Mouse (Mus musculus) kidney, embryonic 16.5 days (tissue): ENCODE measurements around the gene Car7. TPM values are rescaled to one million over a fixed set of nuclear protein-coding genes. Genes with fewer than 3 reads are reported as not detected.

Source experiments
- ATAC-seq: fragments of 200-750 bp; cut with Nextera tagmentation; 2 replicates; pipeline ENCODE4 v1.8.0; 2017; ENCODE audit warnings: moderate TSS enrichment; ENCODE audit not compliant: low FRiP score, low TSS enrichment
- H3K27ac ChIP-seq: fragments of 300-500 bp; sonication (generic); 2 replicates; pipeline ENCODE4 v1.5.1; 2014; ENCODE audit warnings: low read length
- H3K27me3 ChIP-seq: fragments of 300-500 bp; sonication (generic); 2 replicates; pipeline ENCODE4 v1.6.1; 2014; ENCODE audit warnings: low read length, control low read depth, mixed read lengths; ENCODE audit not compliant: insufficient read depth
- H3K36me3 ChIP-seq: fragments of 300-500 bp; sonication (generic); 2 replicates; pipeline ENCODE4 v1.6.1; 2014; ENCODE audit warnings: low read length, control low read depth, mixed read lengths; ENCODE audit not compliant: insufficient read depth
- H3K4me1 ChIP-seq: fragments of 300-500 bp; sonication (generic); 2 replicates; pipeline ENCODE4 v1.6.1; 2014; ENCODE audit warnings: low read length, control low read depth, mixed read lengths; ENCODE audit not compliant: insufficient read depth
- H3K4me2 ChIP-seq: fragments of 300-500 bp; sonication (generic); replicated peaks from 2 replicates; pipeline ENCODE4 v1.6.1; 2014; ENCODE audit warnings: low read depth, low read length
- H3K4me3 ChIP-seq: fragments of 300-500 bp; sonication (generic); 2 replicates; pipeline ENCODE4 v1.5.1; 2014; ENCODE audit warnings: mild to moderate bottlenecking, low read length
- H3K9ac ChIP-seq: fragments of 300-500 bp; sonication (generic); replicated peaks from 2 replicates; pipeline ENCODE4 v1.6.1; 2014; ENCODE audit warnings: low read length
- H3K9me3 ChIP-seq: fragments of 300-500 bp; sonication (generic); 2 replicates; pipeline ENCODE4 v1.6.1; 2016; ENCODE audit warnings: low read length, control low read depth
- WGBS: fragments of 180-500 bp; shearing (Covaris S2); extraction: QIAGEN DNeasy Blood & Tissue Kit; methylation state at CpG from one replicate; pipeline ENCODE4 v1.1.7; 2014; 5-methylcytosine and 5-hydroxymethylcytosine counted together
- polyA plus RNA-seq: library from polyadenylated mRNA; unstranded; fragments of >200 nt; fragmentation: Nextera tagmentation; extraction: Ambion mirVana; gene quantifications from 2 replicates; pipeline ENCODE4 v1.2.1, GENCODE M21; 2015

The Car7 gene
- polyA plus RNA-seq, 1 experiment from 2014 or later = 2.4 TPM

- no peaks in the 10 kb centered on the region for H3K9me3 ChIP-seq
- H3K9ac ChIP-seq = peak overlapping the region; percentile 74
- H3K27me3 ChIP-seq = no peaks in the 10 kb centered on the region
- H3K4me3 ChIP-seq = peak overlapping the region; percentile 75
- H3K4me1 ChIP-seq = peaks cover 16% of the 10 kb centered on the region
- 0% methylated on average over 9 of the region's 9 CpGs for WGBS
- no peak for ATAC-seq
- H3K27ac ChIP-seq = peak overlapping the region; percentile 88; the same call in 1 of the 2 replicates
- peaks cover 20% of the 10 kb centered on the region for H3K36me3 ChIP-seq
- peak overlapping the region; percentile 82 for H3K4me2 ChIP-seq
Measured at GRCm38 (mm10) chr8:104591856-104592255, 57.4 kb downstream of the Car7 start.

- H3K27ac ChIP-seq = no peak overlapping the region
- WGBS = 56% methylated on average over 6 of the region's 6 CpGs
- H3K9me3 ChIP-seq = no peaks in the 10 kb centered on the region
- peak overlapping the region; percentile 75; the same call in 1 of the 2 replicates for H3K4me3 ChIP-seq
- H3K9ac ChIP-seq = no peak overlapping the region
- peaks cover 20% of the 10 kb centered on the region for H3K36me3 ChIP-seq
- H3K27me3 ChIP-seq = no peaks in the 10 kb centered on the region
- H3K4me1 ChIP-seq = peaks cover 22% of the 10 kb centered on the region
- ATAC-seq = no peak
- H3K4me2 ChIP-seq = peak overlapping the region; percentile 82
Measured at GRCm38 (mm10) chr8:104592566-104592965, 58.1 kb downstream of the Car7 start.

GRCm38 (mm10) chr8:104593536-104594325, 59.2 kb downstream of the Car7 start:
- H3K27ac ChIP-seq = no peak overlapping the region
- H3K4me3 ChIP-seq = no peak overlapping the region
- peaks cover 32% of the 10 kb centered on the region for H3K4me1 ChIP-seq
- no peak overlapping the region for H3K9ac ChIP-seq
- no peak overlapping the region for H3K4me2 ChIP-seq
- no peaks in the 10 kb centered on the region for H3K27me3 ChIP-seq
- peaks cover 20% of the 10 kb centered on the region for H3K36me3 ChIP-seq
- no peak for ATAC-seq
- 88% methylated on average over 31 of the region's 31 CpGs for WGBS
- H3K9me3 ChIP-seq = no peaks in the 10 kb centered on the region

- H3K4me1 ChIP-seq = peaks cover 38% of the 10 kb centered on the region
- no peak overlapping the region for H3K27ac ChIP-seq
- ATAC-seq = no peak
- WGBS = 90% methylated on average over 19 of the region's 19 CpGs
- no peak overlapping the region for H3K9ac ChIP-seq
- H3K9me3 ChIP-seq = no peaks in the 10 kb centered on the region
- no peak overlapping the region for H3K4me2 ChIP-seq
- no peak overlapping the region for H3K4me3 ChIP-seq
- H3K36me3 ChIP-seq = peaks cover 20% of the 10 kb centered on the region
- no peaks in the 10 kb centered on the region for H3K27me3 ChIP-seq
Measured at GRCm38 (mm10) chr8:104594611-104595362, 60.3 kb downstream of the Car7 start.

DNA sequence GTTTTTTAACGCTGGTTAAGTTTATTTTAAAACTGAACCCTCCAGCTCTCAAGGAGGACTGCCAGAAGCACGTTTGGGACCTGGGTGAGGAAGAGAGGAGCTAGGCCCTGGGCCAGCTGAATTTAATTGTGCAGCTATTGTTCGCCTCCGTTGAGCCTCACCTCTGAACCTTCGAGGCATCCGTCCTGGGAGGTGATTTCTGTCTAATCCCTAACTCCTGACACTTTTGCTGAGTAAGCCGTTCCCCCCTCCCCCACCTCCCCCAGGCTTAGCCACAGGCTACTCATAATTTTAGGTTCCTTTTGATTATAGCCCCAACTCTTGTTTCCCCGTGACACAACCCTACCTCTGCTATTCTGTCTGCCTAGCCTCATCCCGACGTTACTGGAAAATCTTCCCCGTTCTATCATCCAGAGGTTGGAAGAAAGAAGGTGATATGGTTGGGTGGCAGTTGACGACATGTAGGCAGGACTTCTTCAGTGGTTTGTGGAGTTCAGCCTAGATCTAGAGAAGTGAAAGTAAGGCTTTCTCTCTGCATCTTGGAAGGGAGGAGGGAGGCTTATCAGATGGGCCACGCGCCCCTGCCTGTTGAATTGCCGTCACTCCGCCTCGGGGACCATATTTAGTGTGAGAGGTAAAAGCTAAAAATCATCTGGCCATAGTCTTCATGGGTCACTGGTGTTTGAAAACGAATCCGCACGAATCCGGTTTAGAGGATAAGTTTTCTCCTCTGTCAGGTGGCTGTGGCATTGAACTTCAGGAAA, 61.5 kb downstream of the Car7 start:
- 0 out of 2 replicates have a peak, but pooled peaks have one; percentile 0 for ATAC-seq
- no peaks in the 10 kb centered on the region for H3K9me3 ChIP-seq
- WGBS = 46% methylated on average over 21 of the region's 21 CpGs
- H3K27me3 ChIP-seq = no peaks in the 10 kb centered on the region
- no peak overlapping the region for H3K4me3 ChIP-seq
- H3K36me3 ChIP-seq = peaks cover 20% of the 10 kb centered on the region
- peaks cover 38% of the 10 kb centered on the region for H3K4me1 ChIP-seq
- peak overlapping the region; percentile 16; the same call in 1 of the 2 replicates for H3K4me2 ChIP-seq
- no peak overlapping the region for H3K9ac ChIP-seq
- peak overlapping the region; percentile 79 for H3K27ac ChIP-seq

DNA sequence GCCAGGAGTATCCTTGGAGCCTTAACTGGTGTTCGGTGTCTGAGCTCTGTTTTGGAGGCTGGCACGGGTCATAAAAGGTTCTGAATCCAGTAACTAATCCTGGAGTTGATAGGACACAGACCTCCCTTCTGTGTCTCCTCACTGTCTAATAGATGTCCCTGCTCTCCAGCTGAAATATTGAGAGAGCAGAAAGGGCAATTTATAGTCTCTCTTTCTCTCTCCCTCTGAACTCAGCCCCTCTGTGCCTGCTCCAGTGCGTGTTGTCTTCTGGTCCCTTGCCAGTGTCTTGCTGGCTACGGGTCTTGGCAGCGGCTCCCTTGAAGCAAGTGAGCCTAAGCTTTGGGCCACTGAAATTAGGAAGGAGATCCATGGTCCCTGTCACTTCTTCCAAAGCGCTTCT, 63.2 kb downstream of the Car7 start:
- Histone ChIP-seq H3K9me3 (no peaks in the 10 kb centered on the region), H3K27me3 (no peaks in the 10 kb centered on the region), H3K4me3 (no peak overlapping the region), H3K4me2 (0 out of 2 replicates have a peak overlapping the region, but pooled peaks have one; percentile 6), H3K27ac (peak overlapping the region; percentile 85), H3K4me1 (peaks cover 44% of the 10 kb centered on the region), H3K36me3 (peaks cover 20% of the 10 kb centered on the region), H3K9ac (peak overlapping the region; percentile 48; the same call in 1 of the 2 replicates)
- 41% methylated on average over 6 of the region's 6 CpGs for WGBS
- peak; percentile 17; the same call in 1 of the 2 replicates for ATAC-seq

- Histone ChIP-seq H3K36me3 (peaks cover 18% of the 10 kb centered on the region), H3K27ac (peak overlapping the region; percentile 76), H3K27me3 (no peaks in the 10 kb centered on the region), H3K9me3 (no peaks in the 10 kb centered on the region), H3K4me2 (no peak overlapping the region), H3K4me1 (peaks cover 51% of the 10 kb centered on the region), H3K9ac (no peak overlapping the region; the same call in 1 of the 2 replicates), H3K4me3 (no peak overlapping the region)
- 6% methylated on average over 6 of the region's 6 CpGs for WGBS
- ATAC-seq = peak; percentile 33; the same call in 1 of the 2 replicates
Measured at GRCm38 (mm10) chr8:104598496-104598895, 64.0 kb downstream of the Car7 start.
